Mouse (Mus musculus) small intestine, adult 2 months (tissue): ENCODE results near the gene Gskip.

Experiments used
- CTCF ChIP-seq: fragments of 200-500 bp; IDR thresholded peaks from 2 replicates; pipeline ENCODE4 v1.5.1; 2012; ENCODE audit warnings: low read depth, mild to moderate bottlenecking, control low read depth, inconsistent platforms, low read length, moderate library complexity, mixed read lengths; ENCODE audit not compliant: insufficient replicate concordance, insufficient read length; ENCODE audit errors: extremely low read depth
- POLR2A ChIP-seq: fragments of 200-500 bp; IDR thresholded peaks from 2 replicates; pipeline ENCODE4 v1.6.1; 2012; ENCODE audit warnings: low read depth, mild to moderate bottlenecking, control low read depth, inconsistent platforms, low read length, moderate library complexity

- TF ChIP-seq POLR2A (no peak), CTCF (no peak)
These were observed 6.4 kb upstream of the Gskip start for GRCm38 (mm10) chr12:105678211-105678610.
